In the genomic region with DNA sequence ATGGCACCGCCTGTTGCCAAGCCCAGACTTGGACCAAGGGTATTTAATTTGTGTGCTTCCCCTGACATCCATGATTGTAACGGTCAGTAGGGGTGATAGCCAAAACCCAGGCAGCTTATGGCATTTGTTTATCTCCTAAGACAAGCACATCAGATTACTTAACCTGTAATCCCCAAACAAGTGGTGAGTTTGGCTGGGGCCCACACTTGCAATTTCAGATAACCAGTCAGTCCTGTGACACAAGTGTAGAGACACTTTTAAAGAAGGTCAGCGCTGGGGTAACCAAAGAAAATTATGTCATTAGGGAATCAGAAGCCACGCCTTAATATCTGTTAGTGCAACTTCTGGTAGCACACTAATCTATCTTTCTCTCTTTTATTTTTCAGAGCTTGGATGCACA, we compare ENCODE assay signal across 8 mouse cellular contexts.
DNase-seq lines count a peak whose midpoint lies in the region; ATAC-seq and TF ChIP-seq lines count a peak whose summit lies in the region.

No protein-coding gene starts in this region.

- no peak for TF ChIP-seq CTCF in intestine, postnatal 0 days (IDR thresholded peaks at IDR 0.05; ENCODE audit: low read depth)

- H3K36me3 ChIP-seq in intestine, embryonic 14.5 days (ENCODE audit: control insufficient read depth, insufficient read depth, low read length) = no peaks in the 10 kb centered on the region
- no peaks in the 10 kb centered on the region for H3K36me3 ChIP-seq in intestine, postnatal 0 days (ENCODE audit: control insufficient read depth, insufficient read depth)
- H3K36me3 ChIP-seq in embryonic facial prominence, embryonic 10.5 days (replicated peaks) = no peaks in the 10 kb centered on the region
- H3K36me3 ChIP-seq in hindbrain, embryonic 11.5 days (ENCODE audit: control insufficient read depth, insufficient read depth, low read length) = no peaks in the 10 kb centered on the region
- no peaks in the 10 kb centered on the region for H3K36me3 ChIP-seq in liver, embryonic 15.5 days (replicated peaks)

- no peak for DNase-seq in intestine, embryonic 14.5 days (ENCODE audit: low spot score)
- DNase-seq in embryonic facial prominence, embryonic 10.5 days (ENCODE audit: low spot score) = no peak
- DNase-seq in hindbrain, embryonic 11.5 days (ENCODE audit: low spot score) = no peak
- no peak for DNase-seq in thymus, postnatal 36 days
- DNase-seq in right cerebral cortex, postnatal 14 days = no peak
- DNase-seq in gastrocnemius, adult 8-10 months (ENCODE audit: low spot score in 2 of 2) = no peak

- H3K27me3 ChIP-seq in intestine, embryonic 14.5 days (replicated peaks; ENCODE audit: control insufficient read depth, insufficient read depth, low read length) = no peaks in the 10 kb centered on the region
- H3K27me3 ChIP-seq in intestine, postnatal 0 days (replicated peaks; ENCODE audit: control insufficient read depth, insufficient read depth, low read length) = no peaks in the 10 kb centered on the region
- H3K27me3 ChIP-seq in embryonic facial prominence, embryonic 10.5 days (replicated peaks; ENCODE audit: low read depth, poor library complexity, severe bottlenecking) = no peaks in the 10 kb centered on the region
- H3K27me3 ChIP-seq in hindbrain, embryonic 11.5 days (ENCODE audit: control insufficient read depth, insufficient read depth, low read length) = no peaks in the 10 kb centered on the region
- no peaks in the 10 kb centered on the region for H3K27me3 ChIP-seq in liver, embryonic 15.5 days

- WGBS in intestine, embryonic 14.5 days = 54% methylated on average over 4 of the region's 4 CpGs
- WGBS in intestine, postnatal 0 days = 60% methylated on average over 4 of the region's 4 CpGs
- WGBS in embryonic facial prominence, embryonic 10.5 days = 78% methylated on average over 4 of the region's 4 CpGs
- WGBS in hindbrain, embryonic 11.5 days = 91% methylated on average over 4 of the region's 4 CpGs
- WGBS in liver, embryonic 15.5 days (ENCODE audit: insufficient replicate concordance) = 27% methylated on average over 4 of the region's 4 CpGs

- peaks cover 53% of the 10 kb centered on the region for H3K4me1 ChIP-seq in intestine, embryonic 14.5 days (replicated peaks; ENCODE audit: control insufficient read depth, insufficient read depth, low read length)
- no peaks in the 10 kb centered on the region for H3K4me1 ChIP-seq in intestine, postnatal 0 days (replicated peaks; ENCODE audit: control insufficient read depth, insufficient read depth, low read length)
- H3K4me1 ChIP-seq in embryonic facial prominence, embryonic 10.5 days = peaks cover 69% of the 10 kb centered on the region
- H3K4me1 ChIP-seq in hindbrain, embryonic 11.5 days (replicated peaks; ENCODE audit: control insufficient read depth, insufficient read depth, low read length) = peaks cover 6% of the 10 kb centered on the region; the same call in 1 of the 2 replicates
- H3K4me1 ChIP-seq in liver, embryonic 15.5 days (replicated peaks) = peaks cover 35% of the 10 kb centered on the region

- ATAC-seq in intestine, embryonic 14.5 days (replicated peaks; ENCODE audit: low FRiP score, low TSS enrichment, low read depth) = no peak
- no peak for ATAC-seq in intestine, postnatal 0 days
- ATAC-seq in hindbrain, embryonic 11.5 days (ENCODE audit: low FRiP score) = 0 out of 2 replicates have a peak, but pooled peaks have one; percentile 5
- ATAC-seq in liver, embryonic 15.5 days (ENCODE audit: insufficient read depth) = peak; percentile 62

- no peak overlapping the region for H3K9ac ChIP-seq in intestine, embryonic 14.5 days (ENCODE audit: low read length)
- no peak overlapping the region for H3K9ac ChIP-seq in intestine, postnatal 0 days (ENCODE audit: low read depth, low read length)
- no peak overlapping the region for H3K9ac ChIP-seq in hindbrain, embryonic 11.5 days (ENCODE audit: low read depth, low read length)
- H3K9ac ChIP-seq in liver, embryonic 15.5 days = no peak overlapping the region

- no peaks in the 10 kb centered on the region for H3K9me3 ChIP-seq in intestine, embryonic 14.5 days (ENCODE audit: control insufficient read depth, low read length)
- no peaks in the 10 kb centered on the region for H3K9me3 ChIP-seq in intestine, postnatal 0 days (ENCODE audit: control insufficient read depth)
- no peaks in the 10 kb centered on the region for H3K9me3 ChIP-seq in embryonic facial prominence, embryonic 10.5 days
- H3K9me3 ChIP-seq in hindbrain, embryonic 11.5 days (ENCODE audit: control insufficient read depth, low read length) = no peaks in the 10 kb centered on the region
- no peaks in the 10 kb centered on the region for H3K9me3 ChIP-seq in liver, embryonic 15.5 days (replicated peaks)

- no peak overlapping the region for H3K4me3 ChIP-seq in intestine, embryonic 14.5 days (ENCODE audit: low read depth, low read length)
- no peak overlapping the region for H3K4me3 ChIP-seq in intestine, postnatal 0 days (ENCODE audit: low read depth, low read length)
- no peak overlapping the region for H3K4me3 ChIP-seq in embryonic facial prominence, embryonic 10.5 days
- no peak overlapping the region for H3K4me3 ChIP-seq in hindbrain, embryonic 11.5 days (ENCODE audit: low read depth, low read length)
- no peak overlapping the region for H3K4me3 ChIP-seq in liver, embryonic 15.5 days (replicated peaks)

- H3K4me2 ChIP-seq in intestine, embryonic 14.5 days (ENCODE audit: low read length) = no peak overlapping the region
- no peak overlapping the region for H3K4me2 ChIP-seq in intestine, postnatal 0 days (replicated peaks; ENCODE audit: low read depth)
- H3K4me2 ChIP-seq in hindbrain, embryonic 11.5 days (replicated peaks; ENCODE audit: low read depth, low read length) = no peak overlapping the region
- no peak overlapping the region; the same call in 1 of the 2 replicates for H3K4me2 ChIP-seq in liver, embryonic 15.5 days

- H3K27ac ChIP-seq in intestine, embryonic 14.5 days (ENCODE audit: low read depth) = peak overlapping the region; percentile 87
- H3K27ac ChIP-seq in intestine, postnatal 0 days (ENCODE audit: low read depth, low read length) = no peak overlapping the region
- peak overlapping the region; percentile 87 for H3K27ac ChIP-seq in embryonic facial prominence, embryonic 10.5 days (replicated peaks)
- no peak overlapping the region for H3K27ac ChIP-seq in hindbrain, embryonic 11.5 days (ENCODE audit: low read depth, low read length)
- H3K27ac ChIP-seq in liver, embryonic 15.5 days (replicated peaks) = peak overlapping the region; percentile 41; the same call in 1 of the 2 replicates

Comparison
In these comparisons a context has a peak if more than half of its experiments do, and no peak if none do; other contexts are left out.
1. H3K27ac ChIP-seq: peak in intestine, embryonic 14.5 days (single experiment), embryonic facial prominence, embryonic 10.5 days (single experiment) and liver, embryonic 15.5 days (single experiment); none in intestine, postnatal 0 days (single experiment) and hindbrain, embryonic 11.5 days (single experiment).
2. ATAC-seq: peak in hindbrain, embryonic 11.5 days (single experiment) and liver, embryonic 15.5 days (single experiment); none in intestine, embryonic 14.5 days (single experiment) and intestine, postnatal 0 days (single experiment).